Mouse (Mus musculus): ENCODE measurements at regions not wholly inside any gene's neighbourhood (a gene's known extent, or its start where the extent isn't known, plus 50 kb on each side); places are given as distances from the start of the nearest gene placed in this dataset.

GRCm38 (mm10) chr2:51497896-51498295 is 129.4 kb upstream of the Tas2r134 start:
- Histone ChIP-seq H3K4me3 (replicated peaks) (no peak overlapping the region), H3K36me3 (no peaks in the 10 kb centered on the region), H3K4me1 (replicated peaks) (no peaks in the 10 kb centered on the region), H3K4me2 (replicated peaks) (no peak overlapping the region), H3K9ac (no peak overlapping the region), H3K27me3 (replicated peaks) (no peaks in the 10 kb centered on the region), H3K27ac (no peak overlapping the region), H3K9me3 (no peaks in the 10 kb centered on the region)
- WGBS: 72% methylated on average over 2 of the region's 2 CpGs
- no peak for ATAC-seq

- Histone ChIP-seq H3K27ac (no peak overlapping the region), H3K36me3 (no peaks in the 10 kb centered on the region), H3K4me2 (replicated peaks) (no peak overlapping the region), H3K9me3 (no peaks in the 10 kb centered on the region), H3K9ac (no peak overlapping the region), H3K27me3 (replicated peaks) (no peaks in the 10 kb centered on the region), H3K4me3 (replicated peaks) (no peak overlapping the region), H3K4me1 (replicated peaks) (no peaks in the 10 kb centered on the region)
- ATAC-seq: no peak
- 94% methylated on average over 2 of the region's 2 CpGs for WGBS
Observed at GRCm38 (mm10) chr2:51473753-51474152, 153.6 kb upstream of the Tas2r134 start.

GRCm38 (mm10) chr2:51467027-51467694 is 160.2 kb upstream of the Tas2r134 start:
- no peaks in the 10 kb centered on the region for H3K27me3 ChIP-seq (replicated peaks)
- H3K36me3 ChIP-seq: no peaks in the 10 kb centered on the region
- H3K4me2 ChIP-seq (replicated peaks): no peak overlapping the region
- no peak overlapping the region for H3K9ac ChIP-seq
- no peak for ATAC-seq
- H3K9me3 ChIP-seq: no peaks in the 10 kb centered on the region
- 73% methylated on average over 7 of the region's 7 CpGs for WGBS
- H3K4me1 ChIP-seq (replicated peaks): no peaks in the 10 kb centered on the region
- H3K4me3 ChIP-seq (replicated peaks): no peak overlapping the region
- no peak overlapping the region for H3K27ac ChIP-seq

GRCm38 (mm10) chr2:51466003-51466402 is 161.3 kb upstream of the Tas2r134 start:
- no peaks in the 10 kb centered on the region for H3K27me3 ChIP-seq (replicated peaks)
- no peak overlapping the region for H3K4me3 ChIP-seq (replicated peaks)
- H3K9me3 ChIP-seq: no peaks in the 10 kb centered on the region
- H3K4me1 ChIP-seq (replicated peaks): no peaks in the 10 kb centered on the region
- H3K4me2 ChIP-seq (replicated peaks): no peak overlapping the region
- no peak for ATAC-seq
- no peak overlapping the region for H3K9ac ChIP-seq
- 92% methylated on average over 7 of the region's 7 CpGs for WGBS
- no peaks in the 10 kb centered on the region for H3K36me3 ChIP-seq
- H3K27ac ChIP-seq: no peak overlapping the region

- Histone ChIP-seq H3K4me2 (replicated peaks) (no peak overlapping the region), H3K27ac (no peak overlapping the region), H3K4me1 (replicated peaks) (no peaks in the 10 kb centered on the region), H3K9ac (no peak overlapping the region), H3K9me3 (no peaks in the 10 kb centered on the region), H3K36me3 (no peaks in the 10 kb centered on the region), H3K27me3 (replicated peaks) (no peaks in the 10 kb centered on the region), H3K4me3 (replicated peaks) (no peak overlapping the region)
- WGBS: 66% methylated on average over 7 of the region's 7 CpGs
- ATAC-seq: no peak
Observed at GRCm38 (mm10) chr2:51465576-51465975, 161.7 kb upstream of the Tas2r134 start.

- Histone ChIP-seq H3K4me2 (replicated peaks) (no peak overlapping the region), H3K9me3 (no peaks in the 10 kb centered on the region), H3K4me1 (replicated peaks) (no peaks in the 10 kb centered on the region), H3K4me3 (replicated peaks) (no peak overlapping the region), H3K27ac (no peak overlapping the region), H3K36me3 (no peaks in the 10 kb centered on the region), H3K9ac (no peak overlapping the region), H3K27me3 (replicated peaks) (no peaks in the 10 kb centered on the region)
- no peak for ATAC-seq
- 67% methylated on average over 2 of the region's 2 CpGs for WGBS
Observed at GRCm38 (mm10) chr2:51464356-51464755, 163.0 kb upstream of the Tas2r134 start.

- Histone ChIP-seq H3K36me3 (no peaks in the 10 kb centered on the region), H3K9ac (no peak overlapping the region), H3K4me2 (replicated peaks) (no peak overlapping the region), H3K4me1 (replicated peaks) (no peaks in the 10 kb centered on the region), H3K4me3 (replicated peaks) (no peak overlapping the region), H3K27me3 (replicated peaks) (no peaks in the 10 kb centered on the region), H3K27ac (no peak overlapping the region), H3K9me3 (no peaks in the 10 kb centered on the region)
- 74% methylated on average over 2 of the region's 2 CpGs for WGBS
- no peak for ATAC-seq
Observed at GRCm38 (mm10) chr2:51460896-51461295, 166.4 kb upstream of the Tas2r134 start.

GRCm38 (mm10) chr2:51459486-51459885 is 167.8 kb upstream of the Tas2r134 start:
- no peak for ATAC-seq
- Histone ChIP-seq H3K4me3 (replicated peaks) (no peak overlapping the region), H3K27me3 (replicated peaks) (no peaks in the 10 kb centered on the region), H3K36me3 (no peaks in the 10 kb centered on the region), H3K9me3 (no peaks in the 10 kb centered on the region), H3K4me1 (replicated peaks) (no peaks in the 10 kb centered on the region), H3K4me2 (replicated peaks) (no peak overlapping the region), H3K27ac (no peak overlapping the region), H3K9ac (no peak overlapping the region)
- 89% methylated on average over 2 of the region's 2 CpGs for WGBS

GRCm38 (mm10) chr2:51457717-51458116 is 169.6 kb upstream of the Tas2r134 start:
- H3K36me3 ChIP-seq: no peaks in the 10 kb centered on the region
- no peak for ATAC-seq
- no peak overlapping the region for H3K9ac ChIP-seq
- no peak overlapping the region for H3K27ac ChIP-seq
- H3K27me3 ChIP-seq (replicated peaks): no peaks in the 10 kb centered on the region
- WGBS: 76% methylated on average over 2 of the region's 2 CpGs
- no peaks in the 10 kb centered on the region for H3K9me3 ChIP-seq
- no peaks in the 10 kb centered on the region for H3K4me1 ChIP-seq (replicated peaks)
- H3K4me3 ChIP-seq (replicated peaks): no peak overlapping the region
- H3K4me2 ChIP-seq (replicated peaks): no peak overlapping the region

- H3K36me3 ChIP-seq: no peaks in the 10 kb centered on the region
- no peak overlapping the region for H3K4me3 ChIP-seq (replicated peaks)
- H3K9me3 ChIP-seq: no peaks in the 10 kb centered on the region
- H3K4me1 ChIP-seq (replicated peaks): no peaks in the 10 kb centered on the region
- 84% methylated on average over 7 of the region's 7 CpGs for WGBS
- H3K27me3 ChIP-seq (replicated peaks): no peaks in the 10 kb centered on the region
- H3K9ac ChIP-seq: no peak overlapping the region
- no peak for ATAC-seq
- no peak overlapping the region for H3K4me2 ChIP-seq (replicated peaks)
- no peak overlapping the region for H3K27ac ChIP-seq
Observed at GRCm38 (mm10) chr2:51452816-51453215, 174.5 kb upstream of the Tas2r134 start.

- no peaks in the 10 kb centered on the region for H3K4me1 ChIP-seq (replicated peaks)
- no peak for ATAC-seq
- 95% methylated on average over 3 of the region's 3 CpGs for WGBS
- H3K9me3 ChIP-seq: no peaks in the 10 kb centered on the region
- H3K4me3 ChIP-seq (replicated peaks): no peak overlapping the region
- H3K27me3 ChIP-seq (replicated peaks): no peaks in the 10 kb centered on the region
- no peaks in the 10 kb centered on the region for H3K36me3 ChIP-seq
- H3K4me2 ChIP-seq (replicated peaks): no peak overlapping the region
- no peak overlapping the region for H3K27ac ChIP-seq
- H3K9ac ChIP-seq: no peak overlapping the region
Observed at GRCm38 (mm10) chr2:51448121-51448520, 179.2 kb upstream of the Tas2r134 start.

GRCm38 (mm10) chr2:51447616-51448015 is 179.7 kb upstream of the Tas2r134 start:
- WGBS: 95% methylated on average over 5 of the region's 5 CpGs
- no peaks in the 10 kb centered on the region for H3K9me3 ChIP-seq
- no peak for ATAC-seq

GRCm38 (mm10) chr2:51444386-51445080 is 182.8 kb upstream of the Tas2r134 start:
- Histone ChIP-seq H3K9ac (no peak overlapping the region), H3K36me3 (no peaks in the 10 kb centered on the region), H3K4me3 (replicated peaks) (no peak overlapping the region), H3K27me3 (replicated peaks) (no peaks in the 10 kb centered on the region), H3K4me1 (replicated peaks) (no peaks in the 10 kb centered on the region), H3K9me3 (no peaks in the 10 kb centered on the region), H3K4me2 (replicated peaks) (no peak overlapping the region), H3K27ac (no peak overlapping the region)
- no peak for ATAC-seq
- 57% methylated on average over 9 of the region's 9 CpGs for WGBS

More at GRCm38 (mm10) chr2:51447616-51448015, 179.7 kb upstream of the Tas2r134 start:
- Histone ChIP-seq H3K9ac (no peak overlapping the region), H3K27ac (no peak overlapping the region), H3K4me1 (replicated peaks) (no peaks in the 10 kb centered on the region), H3K36me3 (no peaks in the 10 kb centered on the region), H3K4me3 (replicated peaks) (no peak overlapping the region), H3K4me2 (replicated peaks) (no peak overlapping the region), H3K27me3 (replicated peaks) (no peaks in the 10 kb centered on the region)

Data from intestine, embryonic 15.5 days (tissue).